Mouse (Mus musculus): ENCODE measurements around the gene Vps16.

- TF ChIP-seq GATA1 (IDR thresholded peaks at IDR 0.05; ENCODE audit: low read length): no peak
- no peak for TF ChIP-seq TAL1 (IDR thresholded peaks at IDR 0.05; ENCODE audit: low read length)
Observed at GRCm38 (mm10) chr2:130482177-130482576, 58.0 kb downstream of the Vps16 start.

Measured in erythroblast, embryonic 14.5 days (primary cell).